Mouse (Mus musculus) lung, embryonic 14.5 days (tissue): ENCODE results near the gene Rnf185. TPM values are rescaled to one million over a fixed set of nuclear protein-coding genes. Genes with fewer than 3 reads are reported as not detected.

ENCODE experiments used
- ATAC-seq: fragments of 200-750 bp; cut with Nextera tagmentation; 2 replicates; pipeline ENCODE4 v1.8.0; 2017; ENCODE audit warnings: mild to moderate bottlenecking, moderate TSS enrichment, moderate library complexity; ENCODE audit not compliant: insufficient read depth
- DNase-seq: peaks from one replicate; pipeline ENCODE4 v3.0.0-alpha.2; 2015
- H3K27ac ChIP-seq: fragments of 300-500 bp; sonication (generic); 2 replicates; pipeline ENCODE4 v1.5.1; 2014; ENCODE audit warnings: low read depth, mild to moderate bottlenecking, moderate library complexity
- H3K27me3 ChIP-seq: fragments of 300-500 bp; sonication (generic); 2 replicates; pipeline ENCODE4 v1.6.1; 2014; ENCODE audit warnings: low read length, control low read depth; ENCODE audit not compliant: insufficient read depth
- H3K36me3 ChIP-seq: fragments of 300-500 bp; sonication (generic); 2 replicates; pipeline ENCODE4 v1.6.1; 2014; ENCODE audit warnings: control low read depth; ENCODE audit not compliant: insufficient read depth
- H3K4me1 ChIP-seq: fragments of 300-500 bp; sonication (generic); 2 replicates; pipeline ENCODE4 v1.6.1; 2014; ENCODE audit warnings: antibody characterized with exemption, control low read depth; ENCODE audit not compliant: insufficient read depth
- H3K4me2 ChIP-seq: fragments of 300-500 bp; sonication (generic); 2 replicates; pipeline ENCODE4 v1.6.1; 2014; ENCODE audit warnings: mild to moderate bottlenecking
- H3K4me3 ChIP-seq: fragments of 300-500 bp; sonication (generic); 2 replicates; pipeline ENCODE4 v1.5.1; 2014; ENCODE audit warnings: low read depth, low read length
- H3K9ac ChIP-seq: fragments of 300-500 bp; sonication (generic); 2 replicates; pipeline ENCODE4 v1.6.1; 2014
- H3K9me3 ChIP-seq: fragments of 300-500 bp; sonication (generic); 2 replicates; pipeline ENCODE4 v1.6.1; 2016; ENCODE audit warnings: low read depth, low read length, control low read depth
- CTCF ChIP-seq: IDR thresholded peaks from 2 replicates; pipeline ENCODE4 v1.5.1; 2016; ENCODE audit warnings: antibody characterized with exemption, low read depth
- WGBS: fragments of 180-500 bp; shearing (Covaris S2); extraction: QIAGEN DNeasy Blood & Tissue Kit; methylation state at CpG from one replicate; pipeline ENCODE4 v1.1.7; 2014; 5-methylcytosine and 5-hydroxymethylcytosine counted together
- polyA plus RNA-seq: library from polyadenylated mRNA; unstranded; fragments of >200 nt; fragmentation: Nextera tagmentation; extraction: Ambion mirVana; gene quantifications from 2 replicates; pipeline ENCODE4 v1.2.1, GENCODE M21; 2014

Gene Rnf185
- polyA plus RNA-seq, 1 experiment from 2014 or later, result 37.9 TPM

DNA sequence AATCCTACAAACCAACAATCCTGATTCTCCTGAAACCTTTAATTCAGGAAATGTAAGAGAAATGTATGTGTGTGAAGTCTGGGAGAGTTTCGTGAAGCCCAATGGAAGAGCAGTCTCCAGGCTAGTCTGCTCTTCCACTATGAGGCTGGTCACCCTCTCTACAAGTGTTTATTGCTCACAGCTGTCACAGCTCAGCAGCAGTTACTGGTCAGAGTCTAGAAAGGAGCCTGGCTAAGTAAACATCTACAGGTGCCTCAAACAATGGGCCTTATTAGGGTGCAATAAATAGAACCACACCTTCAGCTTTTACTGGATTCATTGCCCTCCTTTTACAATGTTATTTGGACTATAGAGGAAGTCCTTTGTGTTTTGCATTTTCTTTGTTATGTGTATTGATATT is 53.8 kb downstream of the Rnf185 start:
- no peak overlapping the region for H3K4me2 ChIP-seq
- no peaks in the 10 kb centered on the region for H3K27me3 ChIP-seq
- no peak overlapping the region for H3K4me3 ChIP-seq
- H3K27ac ChIP-seq, result no peak overlapping the region
- 83% methylated on average over 1 of the region's 1 CpGs for WGBS
- no peak for TF ChIP-seq CTCF
- no peak overlapping the region for H3K9ac ChIP-seq
- H3K9me3 ChIP-seq, result no peaks in the 10 kb centered on the region
- ATAC-seq (no peak), DNase-seq (no peak)
- peaks cover 7% of the 10 kb centered on the region; the same call in 1 of the 2 replicates for H3K36me3 ChIP-seq
- H3K4me1 ChIP-seq, result no peaks in the 10 kb centered on the region

DNA sequence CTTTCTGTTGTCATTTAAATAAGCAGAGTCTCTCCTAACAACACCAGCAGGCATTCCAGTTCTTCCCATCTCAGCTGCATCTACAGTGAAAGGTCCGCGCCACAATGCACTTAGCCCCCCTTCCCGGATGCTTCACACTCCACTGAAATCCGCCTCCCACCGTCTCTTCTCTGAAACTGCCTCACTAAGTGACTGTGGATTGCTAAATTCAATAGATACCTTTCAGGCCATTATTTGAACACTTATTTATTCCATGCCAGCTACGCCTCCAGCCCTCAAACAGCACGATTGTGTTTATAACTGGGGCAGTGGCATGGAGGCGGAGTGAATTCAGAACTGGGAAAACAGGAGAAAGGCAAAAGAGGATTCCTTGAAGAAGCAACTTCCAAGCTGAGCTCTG is 55.6 kb downstream of the Rnf185 start:
- no peak overlapping the region for H3K27ac ChIP-seq
- WGBS, result 74% methylated on average over 8 of the region's 8 CpGs

DNA sequence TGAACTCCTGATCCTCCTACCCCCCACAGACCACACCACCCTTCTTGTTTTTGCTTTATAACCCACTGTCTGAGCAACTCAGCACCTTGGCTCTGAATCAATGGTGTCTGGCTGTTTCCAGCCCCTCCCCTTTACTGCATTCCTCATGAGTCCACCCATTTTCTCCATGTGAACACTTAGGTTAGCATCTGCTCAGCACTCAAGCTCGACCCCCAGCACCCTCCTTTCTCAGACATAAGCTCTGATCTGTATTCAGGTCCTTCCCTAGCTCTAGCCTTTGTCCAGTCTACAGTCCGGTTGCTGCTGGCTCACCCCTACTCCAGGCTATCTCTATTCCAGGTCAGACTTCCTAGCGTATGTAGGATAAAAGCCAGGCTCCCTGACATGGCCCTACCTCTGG is 56.1 kb downstream of the Rnf185 start:
- Histone ChIP-seq H3K4me1 (no peaks in the 10 kb centered on the region), H3K9me3 (no peaks in the 10 kb centered on the region), H3K36me3 (peaks cover 13% of the 10 kb centered on the region; the same call in 1 of the 2 replicates), H3K27me3 (no peaks in the 10 kb centered on the region), H3K4me3 (no peak overlapping the region), H3K27ac (no peak overlapping the region), H3K9ac (no peak overlapping the region), H3K4me2 (no peak overlapping the region)
- 79% methylated on average over 3 of the region's 3 CpGs for WGBS
- DNase-seq (no peak), ATAC-seq (no peak)
- no peak for TF ChIP-seq CTCF

More for the DNA sequence above, 55.6 kb downstream of the Rnf185 start:
- no peaks in the 10 kb centered on the region for H3K4me1 ChIP-seq
- peaks cover 13% of the 10 kb centered on the region; the same call in 1 of the 2 replicates for H3K36me3 ChIP-seq
- H3K9me3 ChIP-seq, result no peaks in the 10 kb centered on the region
- ATAC-seq (no peak), DNase-seq (no peak)
- no peak overlapping the region for H3K9ac ChIP-seq
- TF ChIP-seq CTCF, result no peak
- no peak overlapping the region for H3K4me2 ChIP-seq
- no peak overlapping the region for H3K4me3 ChIP-seq
- no peaks in the 10 kb centered on the region for H3K27me3 ChIP-seq

DNA sequence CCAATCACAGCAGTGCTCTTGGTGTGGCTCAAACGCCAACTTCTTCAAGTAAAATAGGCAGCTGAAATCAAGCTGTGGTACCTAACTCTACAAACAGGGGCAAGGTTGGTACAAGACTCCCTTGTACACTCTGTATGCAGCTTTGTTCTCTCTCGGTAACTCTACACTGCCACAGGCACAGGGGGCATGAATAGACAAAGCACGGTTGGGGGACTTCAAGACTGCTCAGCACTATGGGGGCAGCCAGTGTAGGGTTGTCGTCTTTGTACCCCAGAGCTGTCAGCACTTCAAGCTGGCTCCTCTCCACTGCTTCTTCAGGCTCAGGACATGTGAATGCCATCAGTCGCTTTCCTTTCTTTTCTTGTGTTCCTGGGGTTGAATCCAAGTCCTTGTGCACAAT is 57.6 kb downstream of the Rnf185 start:
- no peak overlapping the region for H3K4me2 ChIP-seq
- no peaks in the 10 kb centered on the region for H3K4me1 ChIP-seq
- H3K27me3 ChIP-seq, result no peaks in the 10 kb centered on the region
- no peaks in the 10 kb centered on the region for H3K9me3 ChIP-seq
- no peak for TF ChIP-seq CTCF
- no peak overlapping the region for H3K4me3 ChIP-seq
- no peak overlapping the region for H3K9ac ChIP-seq
- ATAC-seq (no peak), DNase-seq (no peak)
- H3K27ac ChIP-seq, result no peak overlapping the region
- peaks cover 13% of the 10 kb centered on the region; the same call in 1 of the 2 replicates for H3K36me3 ChIP-seq
- WGBS, result 77% methylated on average over 5 of the region's 5 CpGs

DNA sequence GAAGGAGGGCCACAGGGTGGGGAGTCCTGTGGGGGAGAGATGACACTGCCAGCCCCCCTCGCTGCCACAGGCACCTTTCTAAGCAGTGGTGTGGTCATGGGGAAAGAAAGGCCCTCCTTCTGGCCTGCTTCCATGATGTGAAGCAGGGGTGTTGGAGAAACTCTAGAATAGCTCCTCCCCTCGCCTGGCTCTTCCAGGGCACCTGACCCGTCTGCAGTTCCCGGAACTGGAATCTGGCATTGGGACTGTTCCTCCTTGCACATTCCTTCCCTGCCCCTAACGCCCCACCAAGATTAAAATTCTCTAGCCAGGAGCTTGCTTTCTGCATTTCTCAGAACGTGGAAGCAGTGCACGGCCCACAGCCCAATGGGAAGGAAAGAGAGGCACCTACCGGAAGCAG is 59.6 kb downstream of the Rnf185 start:
- DNase-seq (no peak), ATAC-seq (no peak)
- H3K27ac ChIP-seq, result no peak overlapping the region
- H3K9me3 ChIP-seq, result no peaks in the 10 kb centered on the region
- no peak overlapping the region for H3K4me2 ChIP-seq
- TF ChIP-seq CTCF, result no peak
- H3K27me3 ChIP-seq, result no peaks in the 10 kb centered on the region
- WGBS, result 75% methylated on average over 8 of the region's 8 CpGs
- peaks cover 13% of the 10 kb centered on the region; the same call in 1 of the 2 replicates for H3K36me3 ChIP-seq
- no peak overlapping the region for H3K4me3 ChIP-seq
- no peak overlapping the region for H3K9ac ChIP-seq
- no peaks in the 10 kb centered on the region for H3K4me1 ChIP-seq

DNA sequence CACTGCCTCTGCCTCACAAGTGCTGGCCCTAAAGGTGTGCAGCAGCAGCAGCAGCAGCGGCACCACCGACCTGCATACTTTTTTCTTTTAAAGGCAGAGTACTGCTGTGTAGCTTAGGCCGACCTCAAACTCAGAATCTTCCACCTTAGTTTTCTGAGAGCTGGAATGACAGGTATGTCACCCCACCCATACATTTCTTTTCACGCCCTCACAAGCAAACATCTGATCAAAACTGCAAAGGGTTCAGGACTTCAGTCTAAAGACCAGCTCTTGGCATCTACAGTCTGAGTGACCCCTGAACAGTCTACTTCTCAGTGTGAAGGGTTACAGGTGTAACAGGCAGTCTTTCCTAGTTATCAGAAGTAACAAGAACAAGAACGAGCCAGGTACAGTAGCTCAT is 61.4 kb downstream of the Rnf185 start:
- H3K36me3 ChIP-seq, result peaks cover 13% of the 10 kb centered on the region; the same call in 1 of the 2 replicates
- no peaks in the 10 kb centered on the region for H3K4me1 ChIP-seq
- 75% methylated on average over 5 of the region's 5 CpGs for WGBS
- no peaks in the 10 kb centered on the region for H3K27me3 ChIP-seq
- H3K27ac ChIP-seq, result no peak overlapping the region
- no peak for ATAC-seq
- no peak overlapping the region for H3K4me2 ChIP-seq
- H3K9me3 ChIP-seq, result no peaks in the 10 kb centered on the region
- no peak overlapping the region for H3K4me3 ChIP-seq
- DNase-seq, result no peak
- no peak overlapping the region for H3K9ac ChIP-seq
- TF ChIP-seq CTCF, result no peak

DNA sequence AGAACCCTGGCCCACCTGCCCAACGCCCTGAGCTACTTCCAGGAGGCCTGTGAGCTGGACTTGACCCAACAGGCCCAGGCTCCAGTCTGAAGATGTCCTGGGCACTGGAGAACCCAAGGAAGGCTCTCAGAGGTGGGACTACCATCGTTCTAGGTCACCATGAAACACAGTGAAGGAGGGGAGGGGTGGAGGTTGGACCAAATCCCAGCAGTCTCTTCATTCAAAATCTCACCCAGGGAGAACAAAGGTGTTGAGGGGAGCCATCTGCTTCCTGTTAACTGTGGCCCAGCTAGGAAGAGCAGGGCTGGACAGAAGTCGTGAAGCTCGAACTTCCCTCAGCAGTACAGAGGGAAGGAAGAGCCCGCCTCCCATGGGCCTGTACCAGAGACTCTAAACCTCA is 62.2 kb downstream of the Rnf185 start:
- H3K9me3 ChIP-seq, result no peaks in the 10 kb centered on the region
- ATAC-seq (no peak), DNase-seq (no peak)
- no peak overlapping the region for H3K9ac ChIP-seq
- H3K4me1 ChIP-seq, result no peaks in the 10 kb centered on the region
- TF ChIP-seq CTCF, result no peak
- 62% methylated on average over 5 of the region's 5 CpGs for WGBS
- H3K4me3 ChIP-seq, result no peak overlapping the region
- H3K4me2 ChIP-seq, result no peak overlapping the region
- no peaks in the 10 kb centered on the region for H3K27me3 ChIP-seq
- peaks cover 9% of the 10 kb centered on the region; the same call in 1 of the 2 replicates for H3K36me3 ChIP-seq
- no peak overlapping the region for H3K27ac ChIP-seq
